Mouse (Mus musculus) hindbrain, embryonic 10.5 days (tissue): ENCODE measurements around the gene Gid8. TPM values are rescaled to one million over a fixed set of nuclear protein-coding genes. Genes with fewer than 3 reads are reported as not detected.
A peak's percentile ranks its signal among the peaks of the same experiment; 100 is the strongest.

Experiments used
- DNase-seq: peaks from one replicate; pipeline ENCODE4 v3.0.0-alpha.2; 2017; ENCODE audit warnings: low spot score
- H3K27ac ChIP-seq: fragments of 300-500 bp; sonication (generic); 2 replicates; pipeline ENCODE4 v1.5.1; 2016; ENCODE audit warnings: mild to moderate bottlenecking, moderate library complexity
- H3K27me3 ChIP-seq: fragments of 300-500 bp; sonication (generic); 2 replicates; pipeline ENCODE4 v1.6.1; 2016; ENCODE audit warnings: mild to moderate bottlenecking; ENCODE audit not compliant: poor library complexity, insufficient read depth, severe bottlenecking
- H3K36me3 ChIP-seq: fragments of 300-500 bp; sonication (generic); 2 replicates; pipeline ENCODE4 v1.6.1; 2016; ENCODE audit warnings: mild to moderate bottlenecking, moderate library complexity
- H3K4me1 ChIP-seq: fragments of 300-500 bp; sonication (generic); replicated peaks from 2 replicates; pipeline ENCODE4 v1.6.1; 2016; ENCODE audit warnings: mild to moderate bottlenecking
- H3K4me3 ChIP-seq: fragments of 300-500 bp; sonication (generic); 2 replicates; pipeline ENCODE4 v1.5.1; 2016; ENCODE audit warnings: mild to moderate bottlenecking, moderate library complexity
- H3K9me3 ChIP-seq: fragments of 300-500 bp; sonication (generic); 2 replicates; pipeline ENCODE4 v1.6.1; 2016; ENCODE audit warnings: mild to moderate bottlenecking, moderate library complexity
- WGBS: fragments of 180-500 bp; shearing (Covaris S2); methylation state at CpG from one replicate; pipeline ENCODE4 v1.1.7; 2016; 5-methylcytosine and 5-hydroxymethylcytosine counted together
- polyA plus RNA-seq: library from polyadenylated mRNA; unstranded; fragments of >200 nt; fragmentation: Nextera tagmentation; extraction: Ambion mirVana; gene quantifications from 2 replicates; pipeline ENCODE4 v1.2.1, GENCODE M21; 2016

The Gid8 gene
- polyA plus RNA-seq, 1 experiment from 2014 or later, result 50.8 TPM

DNA sequence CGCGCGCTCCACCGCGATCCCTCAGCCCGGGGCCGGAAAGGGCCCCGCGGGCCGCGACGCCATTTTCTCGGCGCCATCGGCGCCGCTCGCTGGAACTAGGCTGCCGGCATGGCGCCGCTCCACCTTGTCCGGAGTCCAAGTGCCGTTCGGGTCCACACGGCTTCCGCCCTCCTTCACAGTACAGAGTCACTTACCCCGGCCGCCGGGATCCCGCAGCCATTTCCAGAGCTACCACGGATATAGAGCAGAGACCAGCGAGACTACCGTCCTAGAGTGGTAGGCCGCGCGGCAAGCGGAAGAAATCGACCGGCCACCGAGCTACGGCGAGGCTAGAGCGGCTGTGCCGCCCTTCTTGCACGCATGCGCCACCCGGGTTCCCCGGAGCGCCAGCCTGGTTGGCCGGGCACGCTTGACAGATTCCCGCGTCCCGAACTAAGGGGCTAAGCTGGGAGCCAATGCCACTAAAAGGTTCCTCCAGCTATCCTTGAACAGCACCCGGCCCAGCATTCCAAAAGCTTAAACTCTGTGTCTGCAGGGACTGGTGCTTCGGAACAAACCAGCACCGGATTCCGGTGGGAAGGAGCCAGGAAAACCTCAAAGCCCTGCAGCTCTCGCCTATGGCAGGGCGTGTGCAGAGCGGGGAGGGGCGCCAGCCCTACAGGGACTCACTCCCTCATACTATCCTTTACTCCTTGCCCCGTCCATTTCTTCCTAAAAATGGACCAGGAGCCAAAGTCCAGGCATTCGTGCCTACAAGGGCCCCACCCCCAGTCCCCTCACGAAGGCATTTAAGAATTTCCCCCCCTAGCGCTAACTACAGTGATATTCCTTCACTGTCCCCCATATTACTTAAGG, 7.9 kb upstream of the Gid8 start:
- DNase-seq, result peak; percentile 93
- Histone ChIP-seq H3K4me1 (peaks cover 36% of the 10 kb centered on the region), H3K4me3 (peak overlapping the region; percentile 94), H3K9me3 (no peaks in the 10 kb centered on the region), H3K36me3 (peaks cover 33% of the 10 kb centered on the region), H3K27me3 (no peaks in the 10 kb centered on the region), H3K27ac (peak overlapping the region; percentile 99)
- WGBS, result under 1% methylated on average over 66 of the region's 66 CpGs

DNA sequence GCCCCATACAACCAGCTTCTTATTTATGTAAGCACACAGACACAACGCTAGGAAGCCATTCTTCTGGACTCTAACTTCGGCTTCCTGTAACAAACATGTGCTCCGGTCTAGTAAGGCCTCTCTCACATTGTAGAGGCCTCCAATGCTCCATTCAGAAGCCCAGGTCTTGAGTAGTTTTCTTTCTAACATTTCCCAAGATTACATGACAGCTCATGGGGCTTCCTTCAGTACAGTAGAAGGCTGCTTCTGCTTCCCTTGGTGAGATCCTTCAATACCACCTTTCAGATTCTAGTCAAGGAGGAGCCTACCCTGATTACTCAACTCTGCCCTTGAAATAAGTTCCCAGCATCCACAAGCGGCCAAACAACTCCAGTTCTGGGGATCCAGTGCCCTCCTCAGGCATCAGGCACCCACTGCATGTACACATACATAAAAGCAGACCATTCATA, 7.2 kb upstream of the Gid8 start:
- H3K4me1 ChIP-seq, result peaks cover 36% of the 10 kb centered on the region
- peak; percentile 12 for DNase-seq
- peak overlapping the region; percentile 94 for H3K4me3 ChIP-seq
- WGBS, result 30% methylated on average over 4 of the region's 4 CpGs
- peaks cover 35% of the 10 kb centered on the region for H3K36me3 ChIP-seq
- no peaks in the 10 kb centered on the region for H3K9me3 ChIP-seq
- H3K27ac ChIP-seq, result peak overlapping the region; percentile 99
- no peaks in the 10 kb centered on the region for H3K27me3 ChIP-seq

DNA sequence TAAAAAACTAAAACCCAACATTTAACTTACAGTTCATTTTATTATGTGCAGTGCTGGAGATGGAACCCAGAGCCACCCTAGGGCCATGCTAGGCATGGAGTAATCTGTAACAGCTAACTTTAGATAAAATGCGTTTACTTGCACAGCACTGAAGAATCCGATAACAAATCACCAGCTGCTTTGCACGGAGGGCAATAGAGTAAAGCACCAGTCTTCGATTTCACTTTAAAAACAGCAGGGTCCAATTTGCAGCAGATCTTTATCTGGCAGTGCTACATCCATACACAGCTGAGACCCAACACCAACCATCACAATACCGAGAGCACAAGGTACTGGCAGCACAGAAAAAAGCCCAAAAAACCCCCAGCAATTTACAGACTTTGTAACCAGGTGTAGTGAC, 6.7 kb upstream of the Gid8 start:
- Histone ChIP-seq H3K9me3 (no peaks in the 10 kb centered on the region), H3K27ac (peak overlapping the region; percentile 99; the same call in 1 of the 2 replicates), H3K27me3 (no peaks in the 10 kb centered on the region), H3K4me3 (0 out of 2 replicates have a peak overlapping the region, but pooled peaks have one; percentile 94), H3K4me1 (peaks cover 37% of the 10 kb centered on the region), H3K36me3 (peaks cover 35% of the 10 kb centered on the region)
- 87% methylated on average over 5 of the region's 5 CpGs for WGBS
- DNase-seq, result no peak

DNA sequence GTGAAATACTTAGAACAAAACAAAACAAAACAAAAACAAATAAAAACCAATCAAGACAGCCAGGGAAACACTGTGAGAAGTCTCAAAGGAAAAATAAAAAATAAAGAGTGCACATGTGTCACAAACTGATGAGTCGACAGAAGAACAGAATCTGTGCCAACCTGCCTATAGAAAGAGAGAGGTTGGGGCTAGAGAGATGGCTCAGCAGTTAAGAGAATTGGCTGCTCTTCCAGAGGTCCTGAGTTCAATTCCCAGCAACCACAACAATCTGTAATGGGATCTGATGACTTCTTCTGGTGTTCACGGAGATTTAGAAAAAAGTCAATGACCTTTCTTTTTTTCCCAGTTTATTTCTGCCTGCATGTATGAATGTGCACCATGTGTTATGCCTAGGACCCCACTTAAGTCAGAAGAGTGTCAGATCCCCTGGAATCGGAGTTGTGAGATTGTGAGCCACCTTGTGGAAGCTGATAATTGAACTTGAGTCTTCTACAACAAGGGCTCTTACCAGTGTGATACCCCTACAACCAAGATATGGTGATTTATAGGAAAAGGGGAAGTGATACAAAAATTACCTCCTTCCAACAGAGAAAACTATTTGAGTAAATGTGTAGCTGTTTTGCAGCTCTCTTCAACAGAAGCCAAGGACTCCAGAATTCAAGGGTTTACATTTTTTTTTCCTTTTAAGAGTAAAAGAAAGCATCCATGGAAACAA, 6.1 kb upstream of the Gid8 start:
- no peak overlapping the region for H3K27ac ChIP-seq
- H3K36me3 ChIP-seq, result peaks cover 35% of the 10 kb centered on the region
- H3K27me3 ChIP-seq, result no peaks in the 10 kb centered on the region
- H3K4me1 ChIP-seq, result peaks cover 43% of the 10 kb centered on the region
- WGBS, result 85% methylated on average over 3 of the region's 3 CpGs
- no peak for DNase-seq
- H3K9me3 ChIP-seq, result no peaks in the 10 kb centered on the region
- no peak overlapping the region for H3K4me3 ChIP-seq

DNA sequence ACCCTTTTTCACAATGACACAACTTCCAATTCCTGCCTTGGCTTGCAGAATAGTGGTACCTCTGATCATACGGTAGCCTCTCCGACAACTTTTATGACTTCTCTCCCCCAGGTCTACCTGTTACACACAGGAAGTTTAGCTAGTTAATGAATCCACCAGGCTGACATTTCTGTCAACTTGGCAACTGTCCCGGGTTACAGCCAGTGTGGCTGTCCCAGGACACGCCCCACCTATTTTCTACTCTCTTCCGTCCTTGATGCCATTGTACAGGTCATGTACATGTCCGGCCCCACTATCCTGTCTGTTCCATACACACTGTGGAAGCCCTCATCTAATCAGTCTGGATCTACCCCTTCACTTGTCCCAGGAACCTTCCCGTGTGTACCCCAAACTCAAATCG, 5.3 kb upstream of the Gid8 start:
- 90% methylated on average over 8 of the region's 8 CpGs for WGBS
- H3K27ac ChIP-seq, result no peak overlapping the region
- DNase-seq, result no peak
- peaks cover 42% of the 10 kb centered on the region for H3K4me1 ChIP-seq
- no peaks in the 10 kb centered on the region for H3K27me3 ChIP-seq
- no peaks in the 10 kb centered on the region for H3K9me3 ChIP-seq
- H3K36me3 ChIP-seq, result peaks cover 35% of the 10 kb centered on the region
- H3K4me3 ChIP-seq, result no peak overlapping the region

DNA sequence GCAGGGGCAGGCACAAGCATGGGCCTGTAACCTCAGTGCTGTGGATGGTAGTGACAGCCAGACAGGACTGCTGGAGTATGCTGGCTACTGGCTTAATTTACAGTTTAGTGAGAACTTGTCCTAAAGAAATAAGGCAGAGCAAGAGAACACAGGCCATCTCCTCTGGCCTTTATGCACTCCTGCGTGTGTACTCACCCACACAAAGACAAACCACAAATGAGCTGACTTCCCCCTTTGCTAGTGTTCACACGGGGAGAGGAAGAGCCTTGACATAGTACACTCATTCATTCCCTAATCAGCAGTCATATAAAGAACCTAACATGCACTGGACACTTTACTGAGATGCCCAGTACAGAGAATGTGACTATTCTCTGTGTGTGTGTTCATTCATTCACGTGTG, 4.9 kb upstream of the Gid8 start:
- WGBS, result 93% methylated on average over 3 of the region's 3 CpGs
- no peaks in the 10 kb centered on the region for H3K27me3 ChIP-seq
- peaks cover 37% of the 10 kb centered on the region for H3K4me1 ChIP-seq
- no peak overlapping the region for H3K4me3 ChIP-seq
- H3K36me3 ChIP-seq, result peaks cover 35% of the 10 kb centered on the region
- no peak for DNase-seq
- no peak overlapping the region for H3K27ac ChIP-seq
- no peaks in the 10 kb centered on the region for H3K9me3 ChIP-seq

DNA sequence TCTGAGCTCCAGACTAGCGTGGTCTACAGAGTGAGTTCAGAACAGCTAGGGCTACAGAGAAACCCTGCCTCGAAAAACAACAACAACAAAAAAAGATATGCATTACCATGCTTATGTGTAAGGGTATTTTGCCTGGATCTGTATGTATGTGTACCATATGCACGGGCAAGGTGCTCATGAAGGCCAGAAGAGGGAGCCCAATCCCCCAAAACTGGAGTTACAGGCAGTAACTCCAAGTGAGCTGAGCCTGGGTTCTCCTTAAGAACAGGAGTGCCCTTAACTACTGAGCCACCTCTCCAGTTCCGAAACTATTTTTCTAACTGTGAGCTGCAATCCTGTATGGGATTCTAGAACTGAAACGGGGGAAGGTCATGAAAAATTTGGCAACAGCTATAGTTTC, 3.9 kb upstream of the Gid8 start:
- H3K4me3 ChIP-seq, result no peak overlapping the region
- WGBS, result 92% methylated on average over 5 of the region's 5 CpGs

DNA sequence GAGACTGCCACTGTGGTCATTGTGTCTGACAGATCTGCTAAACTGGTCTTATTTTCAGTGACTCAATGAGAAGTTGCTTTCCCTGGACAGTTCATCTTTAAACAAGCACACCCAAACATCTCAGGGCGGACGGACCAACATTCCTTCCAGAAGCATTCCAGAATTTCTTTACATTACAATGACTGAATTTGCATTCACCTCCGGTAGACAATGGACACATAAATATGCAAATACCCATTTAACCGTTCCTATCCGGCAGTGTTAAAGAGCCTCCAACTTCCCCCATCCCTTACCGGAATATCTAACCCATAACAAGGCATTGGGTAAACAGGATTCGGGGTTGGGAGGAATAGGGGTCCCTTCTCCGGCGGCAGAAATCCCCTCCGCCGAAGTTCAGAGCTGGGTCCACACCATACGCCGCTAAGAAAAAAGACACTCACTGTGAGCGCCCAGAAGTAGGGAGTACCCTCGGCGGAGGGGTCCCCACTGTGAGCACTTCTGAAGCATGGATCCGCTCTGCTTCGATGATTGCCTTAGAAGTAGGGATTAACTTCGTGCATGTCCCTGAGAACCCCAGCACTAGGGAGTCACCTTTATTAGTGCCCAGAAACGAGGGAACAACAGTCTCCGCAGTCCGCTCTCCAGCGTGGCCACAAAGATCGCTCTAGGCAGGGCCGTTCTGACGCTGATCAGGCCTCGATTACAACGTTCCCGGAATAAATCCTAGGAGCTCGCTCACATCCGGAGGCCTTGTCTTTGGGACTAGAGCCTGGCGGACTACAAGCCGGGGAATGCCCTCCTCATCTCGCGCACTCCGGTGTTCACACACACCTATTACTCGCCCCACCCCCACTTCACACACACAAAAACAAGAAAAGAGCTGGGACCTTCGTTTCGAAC, 644 bp upstream of the Gid8 start:
- WGBS, result under 1% methylated on average over 39 of the region's 39 CpGs
- Histone ChIP-seq H3K27ac (peak overlapping the region; percentile 99), H3K4me3 (peak overlapping the region; percentile 100), H3K27me3 (no peaks in the 10 kb centered on the region), H3K4me1 (peaks cover 21% of the 10 kb centered on the region), H3K36me3 (peaks cover 48% of the 10 kb centered on the region), H3K9me3 (no peaks in the 10 kb centered on the region)
- DNase-seq, result no peak

More for the DNA sequence above, 3.9 kb upstream of the Gid8 start:
- Histone ChIP-seq H3K4me1 (peaks cover 31% of the 10 kb centered on the region), H3K27ac (no peak overlapping the region), H3K9me3 (no peaks in the 10 kb centered on the region), H3K27me3 (no peaks in the 10 kb centered on the region), H3K36me3 (peaks cover 35% of the 10 kb centered on the region)
- no peak for DNase-seq

DNA sequence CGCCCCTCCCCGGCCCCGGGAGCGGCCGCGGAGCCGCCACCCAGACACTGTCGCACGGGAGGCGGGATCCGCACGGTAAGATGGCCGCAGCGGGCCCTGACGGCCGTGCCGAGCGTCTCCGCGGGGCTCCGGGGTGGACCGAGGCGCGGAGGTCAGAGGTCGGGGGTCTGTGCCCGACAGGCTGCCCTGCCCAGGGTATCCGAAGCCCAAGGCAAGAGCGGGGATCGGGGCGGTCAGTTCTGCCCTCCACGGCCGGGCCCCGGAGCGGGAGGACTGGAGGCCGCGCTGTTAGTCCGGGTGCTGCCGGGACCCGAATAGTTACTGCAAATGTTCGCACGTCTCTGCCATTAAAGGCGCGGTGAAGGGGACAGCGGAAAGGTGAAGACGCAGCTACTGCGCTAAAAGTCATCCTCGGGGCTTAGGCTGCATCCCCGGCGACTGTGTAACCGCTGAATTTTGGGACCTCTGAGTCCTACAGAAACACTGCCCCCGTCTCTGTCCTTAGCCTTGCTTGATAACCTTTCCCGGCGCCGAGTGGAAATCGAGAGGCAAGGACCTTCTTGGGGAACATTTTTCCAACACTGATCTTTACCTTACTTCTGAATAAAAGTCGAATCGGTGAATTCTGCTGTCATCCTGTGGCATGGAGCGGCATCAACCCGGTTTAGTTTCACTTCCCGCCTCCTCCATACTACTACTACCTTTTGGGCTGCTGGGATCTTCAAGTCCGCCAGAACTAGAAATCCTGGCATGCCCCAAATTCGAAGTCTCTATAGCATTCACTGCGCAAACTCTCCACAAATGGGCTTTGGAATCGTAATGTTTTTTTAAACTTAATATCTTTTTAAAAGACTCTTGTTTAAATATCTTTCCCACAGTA, 599 bp downstream of the Gid8 start:
- peaks cover 21% of the 10 kb centered on the region for H3K4me1 ChIP-seq
- DNase-seq, result no peak
- peak overlapping the region; percentile 99 for H3K27ac ChIP-seq
- H3K4me3 ChIP-seq, result peak overlapping the region; percentile 100
- peaks cover 45% of the 10 kb centered on the region for H3K36me3 ChIP-seq
- no peaks in the 10 kb centered on the region for H3K9me3 ChIP-seq
- WGBS, result 2% methylated on average over 64 of the region's 64 CpGs
- H3K27me3 ChIP-seq, result no peaks in the 10 kb centered on the region

DNA sequence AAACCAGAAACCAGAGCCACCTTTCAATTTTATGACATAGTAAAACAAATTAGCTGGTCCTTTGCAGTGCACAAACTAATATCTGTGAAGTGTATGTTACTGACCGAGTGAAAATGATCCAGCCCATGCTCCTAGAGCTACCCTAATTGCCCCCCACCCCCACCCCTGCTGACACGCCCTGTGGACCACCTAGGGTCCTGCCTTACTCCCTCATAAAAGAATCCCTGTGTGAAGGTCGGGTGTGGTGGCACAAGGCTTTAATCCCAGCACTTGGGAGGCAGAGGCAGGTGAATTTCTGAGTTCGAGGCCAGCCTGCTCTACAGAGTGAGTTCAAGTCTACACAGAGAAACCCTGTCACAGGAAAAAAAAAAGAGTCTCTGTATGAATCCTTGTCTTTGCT, 1.6 kb downstream of the Gid8 start:
- Histone ChIP-seq H3K27ac (no peak overlapping the region; the same call in 1 of the 2 replicates), H3K27me3 (no peaks in the 10 kb centered on the region), H3K4me1 (peaks cover 21% of the 10 kb centered on the region), H3K4me3 (peak overlapping the region; percentile 100), H3K9me3 (no peaks in the 10 kb centered on the region), H3K36me3 (peaks cover 46% of the 10 kb centered on the region)
- WGBS, result 74% methylated on average over 4 of the region's 4 CpGs
- no peak for DNase-seq

DNA sequence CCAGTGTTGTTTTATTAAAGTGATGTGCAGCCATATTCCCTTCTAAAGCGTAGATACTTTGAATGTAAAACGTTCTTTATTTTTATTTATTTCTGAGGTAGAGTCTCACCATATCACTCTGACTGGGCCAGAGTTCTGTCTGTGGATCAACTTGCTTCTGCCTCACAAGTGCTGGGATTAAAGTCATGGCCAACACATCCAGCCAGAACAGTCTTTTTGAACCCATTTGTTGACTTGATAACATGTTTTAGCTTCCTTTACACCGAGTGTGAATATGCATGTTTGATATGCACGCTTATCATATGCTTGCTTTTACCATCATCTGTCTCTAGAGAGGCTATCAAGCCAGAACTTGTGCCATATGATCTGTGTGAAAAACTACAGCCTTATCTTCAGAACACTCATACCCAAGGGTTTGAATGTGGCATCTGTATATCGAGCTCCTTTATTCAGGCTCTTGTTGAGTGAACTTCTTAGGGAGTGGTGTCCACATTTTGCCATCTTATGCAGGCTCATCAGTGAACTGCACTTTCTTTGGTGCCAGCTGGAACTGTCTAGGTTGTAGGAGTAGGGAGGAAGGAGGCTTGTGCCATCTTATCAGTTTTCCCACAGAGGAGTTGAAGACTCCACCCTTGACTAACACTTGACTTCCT, 2.2 kb downstream of the Gid8 start:
- 92% methylated on average over 5 of the region's 5 CpGs for WGBS
- H3K27ac ChIP-seq, result no peak overlapping the region
- no peaks in the 10 kb centered on the region for H3K27me3 ChIP-seq
- H3K36me3 ChIP-seq, result peaks cover 46% of the 10 kb centered on the region
- peaks cover 21% of the 10 kb centered on the region for H3K4me1 ChIP-seq
- no peaks in the 10 kb centered on the region for H3K9me3 ChIP-seq
- DNase-seq, result no peak
- no peak overlapping the region for H3K4me3 ChIP-seq
